Mouse (Mus musculus) heart, adult 2 months (tissue): Measurements from ENCODE around the gene Grhl3.

Experiments used
- CTCF ChIP-seq: fragments of 200-600 bp; IDR thresholded peaks from 2 replicates; pipeline ENCODE4 v1.8.1; 2022; ENCODE audit warnings: antibody characterized with exemption, mild to moderate bottlenecking, moderate library complexity
- EP300 ChIP-seq: fragments of 200-500 bp; IDR thresholded peaks from 2 replicates; pipeline ENCODE4 v1.6.1; 2011; ENCODE audit warnings: low read depth, low read length, control low read depth; ENCODE audit not compliant: insufficient read depth
- POLR2A ChIP-seq: fragments of 200-500 bp; IDR thresholded peaks from 2 replicates; pipeline ENCODE4 v1.6.1; 2011; ENCODE audit warnings: mild to moderate bottlenecking, low read depth, low read length, control low read depth; ENCODE audit not compliant: insufficient read depth

- TF ChIP-seq CTCF = no peak
- TF ChIP-seq POLR2A = no peak
- TF ChIP-seq EP300 = no peak
These were observed 34.4 kb downstream of the Grhl3 start for GRCm38 (mm10) chr4:135539056-135539455.
